Mouse (Mus musculus) testis, adult 2 months (tissue): ENCODE results near the gene Ctnna2.

Source experiments
- CTCF ChIP-seq: fragments of 200-500 bp; IDR thresholded peaks from 2 replicates; pipeline ENCODE4 v1.5.1; 2012; ENCODE audit warnings: low read depth, mild to moderate bottlenecking, inconsistent platforms, low read length, moderate library complexity; ENCODE audit not compliant: control insufficient read depth, insufficient read depth, insufficient replicate concordance
- POLR2A ChIP-seq: fragments of 200-500 bp; IDR thresholded peaks from 2 replicates; pipeline ENCODE4 v1.6.1; 2012; ENCODE audit warnings: low read depth, mild to moderate bottlenecking, inconsistent platforms, low read length, moderate library complexity; ENCODE audit not compliant: control insufficient read depth

DNA sequence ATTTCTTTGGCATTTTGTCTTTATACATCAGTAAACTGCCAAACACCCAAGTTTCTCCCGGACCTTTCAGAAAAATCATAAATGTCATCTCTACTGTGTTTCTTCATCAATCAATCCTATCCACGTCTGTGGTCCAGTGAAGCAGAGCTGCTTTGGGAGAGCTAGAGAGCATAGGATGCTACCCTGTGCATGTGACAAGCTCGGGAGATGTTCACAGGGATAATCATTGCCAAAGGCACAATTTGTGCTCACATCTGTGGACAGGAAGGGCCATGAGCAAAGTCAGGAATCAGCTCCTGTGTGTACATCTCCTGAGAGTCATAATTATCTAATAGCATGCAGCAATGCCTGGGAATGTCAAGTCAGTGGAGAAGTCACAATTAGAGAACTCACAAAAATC lies 654.8 kb downstream of the Ctnna2 start:
- TF ChIP-seq CTCF, result no peak
- no peak for TF ChIP-seq POLR2A
